Mouse (Mus musculus) neural tube, embryonic 11.5 days (tissue): ENCODE measurements at regions not wholly inside any gene's neighbourhood (a gene's known extent, or its start where the extent isn't known, plus 50 kb on each side); places are given as distances from the start of the nearest gene placed in this dataset.

Experiments
- ATAC-seq: fragments of 200-750 bp; cut with Nextera tagmentation; 2 replicates; pipeline ENCODE4 v1.8.0; 2017; ENCODE audit warnings: moderate number of reproducible peaks, mild to moderate bottlenecking, moderate TSS enrichment, moderate library complexity; ENCODE audit not compliant: insufficient read depth, low FRiP score, low TSS enrichment
- DNase-seq: peaks from one replicate; pipeline ENCODE4 v3.0.0-alpha.2; 2015; ENCODE audit warnings: low spot score
- H3K27ac ChIP-seq: fragments of 300-500 bp; sonication (generic); 2 replicates; pipeline ENCODE4 v1.5.1; 2014; ENCODE audit warnings: low read depth, mild to moderate bottlenecking, low read length
- H3K27me3 ChIP-seq: fragments of 300-500 bp; sonication (generic); 2 replicates; pipeline ENCODE4 v1.6.1; 2014; ENCODE audit warnings: mild to moderate bottlenecking, low read length, mixed read lengths; ENCODE audit not compliant: control insufficient read depth, insufficient read depth
- H3K36me3 ChIP-seq: fragments of 300-500 bp; sonication (generic); 2 replicates; pipeline ENCODE4 v1.6.1; 2014; ENCODE audit warnings: mild to moderate bottlenecking, low read length, moderate library complexity, mixed read lengths; ENCODE audit not compliant: control insufficient read depth, insufficient read depth
- H3K4me1 ChIP-seq: fragments of 300-500 bp; sonication (generic); 2 replicates; pipeline ENCODE4 v1.6.1; 2014; ENCODE audit warnings: low read length, mixed read lengths; ENCODE audit not compliant: control insufficient read depth, insufficient read depth
- H3K4me2 ChIP-seq: fragments of 300-500 bp; sonication (generic); 2 replicates; pipeline ENCODE4 v1.6.1; 2014; ENCODE audit warnings: low read depth, mild to moderate bottlenecking, moderate library complexity
- H3K4me3 ChIP-seq: fragments of 300-500 bp; sonication (generic); 2 replicates; pipeline ENCODE4 v1.5.1; 2014; ENCODE audit warnings: low read depth, low read length
- H3K9ac ChIP-seq: fragments of 300-500 bp; sonication (generic); 2 replicates; pipeline ENCODE4 v1.6.1; 2014; ENCODE audit warnings: mild to moderate bottlenecking, low read length
- H3K9me3 ChIP-seq: fragments of 300-500 bp; sonication (generic); 2 replicates; pipeline ENCODE4 v1.6.1; 2016; ENCODE audit warnings: low read length; ENCODE audit not compliant: control insufficient read depth
- WGBS: fragments of 180-500 bp; shearing (Covaris S2); extraction: QIAGEN DNeasy Blood & Tissue Kit; methylation state at CpG from one replicate; pipeline ENCODE4 v1.1.7; 2014; 5-methylcytosine and 5-hydroxymethylcytosine counted together

- no peak overlapping the region for H3K9ac ChIP-seq
- DNase-seq = peak; percentile 79
- 18% methylated on average over 13 of the region's 13 CpGs for WGBS
Measured at GRCm38 (mm10) chr10:83819266-83819949, 96.7 kb downstream of the 1500009L16Rik start.

GRCm38 (mm10) chr10:83819950-83820275 lies 97.2 kb downstream of the 1500009L16Rik start:
- no peak for DNase-seq
- Histone ChIP-seq H3K27me3 (no peaks in the 10 kb centered on the region), H3K4me1 (no peaks in the 10 kb centered on the region), H3K9me3 (no peaks in the 10 kb centered on the region), H3K9ac (no peak overlapping the region), H3K36me3 (no peaks in the 10 kb centered on the region), H3K27ac (no peak overlapping the region), H3K4me2 (no peak overlapping the region), H3K4me3 (no peak overlapping the region)
- 70% methylated on average over 8 of the region's 8 CpGs for WGBS
- ATAC-seq = no peak

More at GRCm38 (mm10) chr10:83819266-83819949, 96.7 kb downstream of the 1500009L16Rik start:
- H3K9me3 ChIP-seq = no peaks in the 10 kb centered on the region
- no peak overlapping the region for H3K4me3 ChIP-seq
- H3K27me3 ChIP-seq = no peaks in the 10 kb centered on the region
- H3K4me1 ChIP-seq = no peaks in the 10 kb centered on the region
- ATAC-seq = no peak; the same call in 1 of the 2 replicates
- no peak overlapping the region for H3K27ac ChIP-seq
- no peak overlapping the region for H3K4me2 ChIP-seq
- H3K36me3 ChIP-seq = no peaks in the 10 kb centered on the region

- Histone ChIP-seq H3K4me3 (no peak overlapping the region), H3K27me3 (no peaks in the 10 kb centered on the region), H3K4me2 (no peak overlapping the region), H3K9ac (no peak overlapping the region), H3K36me3 (no peaks in the 10 kb centered on the region), H3K4me1 (no peaks in the 10 kb centered on the region), H3K27ac (no peak overlapping the region), H3K9me3 (no peaks in the 10 kb centered on the region)
- DNase-seq = no peak
- WGBS = 81% methylated on average over 10 of the region's 10 CpGs
- ATAC-seq = no peak
Measured at GRCm38 (mm10) chr10:83821089-83821488, 98.4 kb downstream of the 1500009L16Rik start.

DNA sequence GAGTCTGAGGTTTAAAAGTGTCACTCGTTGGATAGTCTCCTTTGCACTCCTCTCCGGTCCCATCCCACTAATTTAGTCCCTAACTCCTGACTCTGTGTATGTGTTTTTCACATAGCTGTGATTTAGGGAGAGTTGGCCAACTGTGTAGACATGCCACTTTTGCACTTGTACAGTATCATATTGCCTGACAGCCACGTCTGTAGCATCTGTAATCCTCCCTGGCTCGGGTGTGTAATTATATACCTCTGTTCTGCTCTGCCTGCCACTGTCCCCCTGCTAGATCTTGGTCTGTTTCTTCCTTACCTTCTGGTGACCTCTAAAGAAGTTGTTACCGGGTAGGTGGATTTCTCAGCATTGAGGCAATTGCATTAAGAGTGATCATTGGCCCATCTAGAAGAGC lies 103.4 kb downstream of the 1500009L16Rik start:
- no peaks in the 10 kb centered on the region for H3K27me3 ChIP-seq
- H3K4me2 ChIP-seq = no peak overlapping the region
- H3K9ac ChIP-seq = no peak overlapping the region
- 79% methylated on average over 5 of the region's 5 CpGs for WGBS
- H3K9me3 ChIP-seq = no peaks in the 10 kb centered on the region
- no peak overlapping the region for H3K27ac ChIP-seq
- no peak for DNase-seq
- no peaks in the 10 kb centered on the region for H3K36me3 ChIP-seq
- H3K4me3 ChIP-seq = no peak overlapping the region
- no peak for ATAC-seq
- no peaks in the 10 kb centered on the region for H3K4me1 ChIP-seq

DNA sequence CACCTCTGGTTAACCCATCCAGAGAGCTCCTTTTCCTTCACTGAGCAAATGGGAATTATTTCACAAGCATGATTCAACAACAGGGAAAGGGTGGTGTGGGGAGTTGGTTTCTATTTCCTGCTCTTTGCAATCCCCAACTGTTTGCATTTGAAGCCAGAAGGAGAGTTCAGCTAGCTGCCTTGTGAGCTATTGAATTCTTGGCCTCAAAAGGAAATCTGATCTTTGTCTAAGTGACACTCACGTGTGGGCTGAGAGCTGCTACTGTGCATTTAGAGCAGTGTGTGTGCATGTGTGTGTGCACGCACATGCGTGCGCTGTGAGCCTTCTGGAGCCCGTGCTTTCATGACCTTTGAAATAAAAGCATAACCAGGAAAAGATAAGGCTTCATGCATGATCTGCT lies 113.7 kb downstream of the 1500009L16Rik start:
- Histone ChIP-seq H3K27me3 (no peaks in the 10 kb centered on the region), H3K9ac (no peak overlapping the region), H3K9me3 (no peaks in the 10 kb centered on the region), H3K27ac (no peak overlapping the region), H3K36me3 (no peaks in the 10 kb centered on the region), H3K4me2 (no peak overlapping the region), H3K4me1 (no peaks in the 10 kb centered on the region), H3K4me3 (no peak overlapping the region)
- ATAC-seq (no peak), DNase-seq (no peak)
- WGBS = 80% methylated on average over 5 of the region's 5 CpGs

- Histone ChIP-seq H3K4me3 (no peak overlapping the region), H3K27me3 (no peaks in the 10 kb centered on the region), H3K9ac (no peak overlapping the region), H3K36me3 (no peaks in the 10 kb centered on the region), H3K27ac (no peak overlapping the region), H3K9me3 (no peaks in the 10 kb centered on the region), H3K4me1 (no peaks in the 10 kb centered on the region), H3K4me2 (no peak overlapping the region)
- 85% methylated on average over 3 of the region's 3 CpGs for WGBS
- ATAC-seq = no peak
- DNase-seq = no peak
Measured at GRCm38 (mm10) chr10:83840226-83840625, 117.6 kb downstream of the 1500009L16Rik start.

DNA sequence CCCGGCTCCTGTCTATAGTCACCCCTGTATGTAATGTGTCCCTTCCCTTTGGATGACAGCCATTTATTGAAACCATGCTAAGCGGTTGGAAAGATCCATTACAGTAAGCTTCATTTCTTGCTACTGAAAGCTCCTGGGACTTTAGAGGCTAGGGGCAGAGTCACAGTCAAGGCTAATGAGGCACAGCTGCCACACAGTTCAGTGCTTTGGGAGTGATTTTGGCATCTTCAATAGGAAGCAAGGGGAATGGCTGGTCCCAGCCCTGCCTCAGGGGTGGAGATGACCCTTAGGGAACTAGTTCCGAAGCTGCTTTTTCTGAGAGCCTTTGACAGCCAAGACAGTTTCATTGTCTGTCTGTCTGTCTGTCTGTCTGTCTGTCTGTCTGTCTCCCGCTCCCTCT lies 128.2 kb downstream of the 1500009L16Rik start:
- Histone ChIP-seq H3K27ac (no peak overlapping the region), H3K4me1 (no peaks in the 10 kb centered on the region), H3K4me2 (no peak overlapping the region), H3K9ac (no peak overlapping the region), H3K36me3 (no peaks in the 10 kb centered on the region), H3K27me3 (no peaks in the 10 kb centered on the region), H3K9me3 (no peaks in the 10 kb centered on the region), H3K4me3 (no peak overlapping the region)
- ATAC-seq (no peak), DNase-seq (peak; percentile 49)
- WGBS = 82% methylated on average over 4 of the region's 4 CpGs

DNA sequence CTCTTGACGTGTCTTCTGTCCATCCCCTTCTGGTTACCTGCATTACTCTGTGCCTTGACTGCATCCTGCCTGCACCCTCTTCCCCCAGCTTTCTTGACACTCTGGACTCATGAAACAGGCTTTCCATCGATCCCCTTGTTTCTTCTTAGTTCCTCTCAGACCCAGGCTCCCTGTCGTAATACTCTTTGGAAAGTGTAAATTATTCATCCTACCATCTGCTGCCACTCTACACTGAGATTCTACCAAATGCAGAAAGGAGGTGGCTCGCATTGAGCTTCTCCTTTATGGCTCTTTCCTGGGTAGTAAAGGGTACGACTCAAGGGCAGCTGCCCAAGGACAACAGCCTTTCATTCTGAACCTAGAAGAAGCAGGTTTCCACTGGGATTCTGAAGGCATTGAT lies 129.5 kb downstream of the 1500009L16Rik start:
- H3K9me3 ChIP-seq = no peaks in the 10 kb centered on the region
- H3K27ac ChIP-seq = no peak overlapping the region
- ATAC-seq (no peak), DNase-seq (no peak)
- H3K4me1 ChIP-seq = no peaks in the 10 kb centered on the region
- WGBS = 78% methylated on average over 5 of the region's 5 CpGs
- no peaks in the 10 kb centered on the region for H3K27me3 ChIP-seq
- H3K4me3 ChIP-seq = no peak overlapping the region
- H3K36me3 ChIP-seq = no peaks in the 10 kb centered on the region
- no peak overlapping the region for H3K4me2 ChIP-seq
- H3K9ac ChIP-seq = no peak overlapping the region

GRCm38 (mm10) chr10:83852806-83853205 lies 130.1 kb downstream of the 1500009L16Rik start:
- Histone ChIP-seq H3K4me2 (no peak overlapping the region), H3K9ac (no peak overlapping the region), H3K9me3 (no peaks in the 10 kb centered on the region), H3K27me3 (no peaks in the 10 kb centered on the region), H3K4me3 (no peak overlapping the region), H3K27ac (no peak overlapping the region), H3K4me1 (no peaks in the 10 kb centered on the region), H3K36me3 (no peaks in the 10 kb centered on the region)
- 84% methylated on average over 3 of the region's 3 CpGs for WGBS
- DNase-seq (no peak), ATAC-seq (no peak)
